Mouse (Mus musculus): ENCODE data around the gene Plxdc1. TPM values are rescaled to one million over a fixed set of nuclear protein-coding genes. Genes with fewer than 3 reads are reported as not detected.

Gene Plxdc1
- total RNA-seq, 2 experiments from 2014 or later = 6.3 to 13.7 TPM

DNA sequence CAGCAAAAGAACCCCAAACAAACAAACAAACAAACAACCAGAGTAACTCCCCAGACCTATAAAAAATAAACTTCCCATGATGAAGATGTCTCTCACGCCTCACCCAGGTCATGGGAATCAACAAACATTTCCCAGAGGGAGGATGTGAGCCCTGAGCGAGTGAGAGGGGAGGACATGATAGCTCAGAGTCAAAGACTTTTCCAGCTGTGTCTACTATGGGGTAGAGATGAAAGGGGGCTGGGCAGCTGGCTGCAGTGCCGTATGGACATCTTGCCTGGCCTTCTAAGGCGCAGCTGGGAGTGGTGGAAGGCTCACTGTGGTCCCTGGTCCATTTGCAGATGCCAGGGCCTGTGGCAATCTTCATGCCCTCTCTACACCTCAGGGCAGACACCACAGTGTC is 57.3 kb downstream of the Plxdc1 start:
- ATAC-seq (ENCODE audit: poor library complexity, severe bottlenecking) = no peak

DNA sequence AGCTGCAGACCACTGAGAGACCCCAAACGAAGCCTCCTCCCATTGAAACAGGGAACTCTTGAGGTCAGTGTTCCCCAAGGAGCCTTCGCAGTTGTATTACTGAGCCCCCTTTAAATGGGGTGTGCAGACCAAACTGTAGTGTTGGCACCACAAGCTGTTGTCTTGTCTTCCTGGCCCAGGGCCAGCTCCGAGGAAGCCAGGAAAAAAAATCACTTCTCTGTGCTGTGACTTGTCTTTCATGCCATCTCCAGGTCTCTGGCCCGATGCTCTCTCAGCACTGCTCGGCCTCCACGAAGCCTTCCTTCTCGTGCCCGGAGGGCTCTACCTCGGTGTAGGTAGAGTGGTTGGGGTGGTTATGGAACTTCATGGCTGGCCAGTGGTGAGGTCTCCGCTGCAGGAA is 62.0 kb downstream of the Plxdc1 start:
- ATAC-seq (ENCODE audit: poor library complexity, severe bottlenecking) = no peak

DNA sequence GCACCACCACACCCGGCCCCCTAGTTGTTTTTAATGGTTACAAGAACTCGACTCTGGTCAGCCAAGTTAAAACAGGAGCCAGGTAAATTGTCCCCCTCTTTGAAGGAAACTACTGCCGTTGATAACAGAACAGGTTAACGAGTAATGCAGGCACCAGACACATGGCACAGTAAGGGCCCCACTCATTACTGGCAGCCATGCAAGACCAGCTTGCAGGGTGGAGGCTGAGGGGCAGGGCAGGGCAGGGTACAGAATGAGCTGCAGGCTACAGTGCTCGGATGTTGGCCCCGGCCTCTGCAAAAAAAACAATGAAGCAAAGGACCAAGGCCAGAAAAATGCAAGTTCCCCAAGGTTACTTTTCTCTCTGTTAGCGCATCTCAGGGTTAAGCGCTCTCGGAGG is 62.6 kb downstream of the Plxdc1 start:
- no peak for ATAC-seq (ENCODE audit: poor library complexity, severe bottlenecking)

DNA sequence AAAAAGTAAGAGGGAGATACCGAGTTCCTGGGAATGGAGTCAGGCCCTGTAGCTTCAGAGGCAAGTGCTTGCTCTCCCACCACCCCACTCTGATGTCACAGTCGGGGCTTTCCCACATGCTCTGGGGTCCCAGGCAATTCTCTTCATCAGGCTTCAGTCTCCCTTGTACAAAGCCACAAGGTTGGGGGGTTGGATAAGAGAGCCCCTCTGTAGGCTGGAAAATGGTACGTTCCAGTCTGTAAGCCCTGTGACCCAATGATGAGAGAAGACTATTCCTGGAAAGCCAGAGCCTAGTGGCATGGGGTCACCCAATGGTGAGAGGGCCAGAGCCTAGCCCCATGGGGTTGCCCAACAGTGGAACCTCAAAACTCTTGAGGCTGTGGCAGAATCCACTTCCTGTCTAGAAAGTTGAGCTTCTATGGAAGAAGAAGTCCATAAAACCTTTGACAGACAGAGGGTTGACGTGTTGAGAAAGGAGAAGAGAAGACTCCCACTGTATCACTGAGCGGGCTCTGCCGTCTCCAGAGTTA is 70.2 kb downstream of the Plxdc1 start:
- peak; percentile 27 for ATAC-seq (ENCODE audit: poor library complexity, severe bottlenecking)

DNA sequence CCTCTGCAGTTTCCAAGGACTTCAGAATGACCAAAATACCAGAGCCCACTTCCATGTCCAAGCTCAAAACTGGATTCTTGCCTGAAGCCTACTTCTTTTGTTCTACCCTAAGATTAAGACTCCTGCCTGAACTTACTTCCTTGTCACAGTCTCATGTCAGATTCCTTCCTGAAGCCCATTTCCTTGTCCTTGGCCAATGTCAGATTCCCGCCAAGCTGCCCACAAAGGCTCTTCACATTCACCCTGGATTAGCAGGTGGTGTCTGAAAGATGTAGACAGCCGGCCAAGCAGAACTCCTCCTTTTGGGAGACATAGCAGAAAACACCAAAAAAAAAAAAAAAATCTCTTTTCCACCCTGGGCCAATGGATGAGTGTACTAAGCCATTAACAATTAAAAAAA is 70.8 kb downstream of the Plxdc1 start:
- no peak for ATAC-seq (ENCODE audit: poor library complexity, severe bottlenecking)

DNA sequence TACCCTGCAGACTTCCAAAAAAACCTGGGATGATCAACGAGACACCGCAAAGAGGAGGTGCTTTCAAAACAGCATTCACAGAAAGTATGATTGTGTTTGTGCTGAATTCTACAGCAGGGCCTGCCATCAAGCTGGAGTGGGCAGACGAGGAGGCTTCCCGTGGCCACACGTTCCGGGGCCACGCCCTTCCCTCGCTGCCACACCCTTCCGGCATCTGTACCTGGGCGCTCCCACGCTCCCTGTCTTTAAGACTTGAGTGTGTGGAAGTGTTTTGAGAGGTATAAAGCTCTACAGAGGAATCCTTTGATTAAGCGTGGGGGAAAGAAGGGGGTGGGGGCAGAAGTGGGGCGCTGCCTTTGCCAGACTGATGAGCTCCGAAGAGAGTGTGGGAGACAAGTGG is 73.1 kb downstream of the Plxdc1 start:
- ATAC-seq (ENCODE audit: poor library complexity, severe bottlenecking) = no peak

DNA sequence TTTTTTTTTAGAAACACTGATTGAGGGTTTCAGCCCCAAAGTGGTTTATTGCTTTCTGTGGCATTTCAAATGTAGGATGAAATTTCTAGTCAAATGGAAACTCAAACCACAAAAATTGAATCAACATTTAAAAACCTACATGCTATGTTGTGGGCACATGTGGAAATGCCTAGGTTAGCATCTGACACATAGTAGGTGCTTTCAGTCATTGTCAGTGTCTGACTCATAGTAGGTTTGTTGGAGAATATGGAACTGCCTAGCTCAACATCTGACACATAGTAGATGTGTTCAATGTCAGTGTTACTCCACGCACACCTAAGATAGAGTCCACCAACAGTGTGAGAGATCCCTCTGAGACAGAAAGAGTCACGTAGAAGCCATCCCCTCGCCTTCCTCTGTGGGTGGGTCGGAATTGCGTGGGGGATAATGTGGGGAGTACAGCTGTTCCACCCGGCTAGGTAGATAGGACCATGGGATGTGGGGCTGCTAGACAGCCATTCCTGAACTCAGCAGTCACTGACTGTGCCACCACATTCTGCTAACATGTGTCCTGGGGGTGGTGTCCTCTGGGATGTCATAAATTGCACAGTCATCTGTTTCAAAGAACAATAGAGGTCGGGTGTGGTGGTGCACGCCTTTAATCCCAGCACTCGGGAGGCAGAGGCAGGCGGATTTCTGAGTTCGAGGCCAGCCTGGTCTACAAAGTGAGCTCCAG is 77.5 kb downstream of the Plxdc1 start:
- ATAC-seq (ENCODE audit: poor library complexity, severe bottlenecking) = no peak

DNA sequence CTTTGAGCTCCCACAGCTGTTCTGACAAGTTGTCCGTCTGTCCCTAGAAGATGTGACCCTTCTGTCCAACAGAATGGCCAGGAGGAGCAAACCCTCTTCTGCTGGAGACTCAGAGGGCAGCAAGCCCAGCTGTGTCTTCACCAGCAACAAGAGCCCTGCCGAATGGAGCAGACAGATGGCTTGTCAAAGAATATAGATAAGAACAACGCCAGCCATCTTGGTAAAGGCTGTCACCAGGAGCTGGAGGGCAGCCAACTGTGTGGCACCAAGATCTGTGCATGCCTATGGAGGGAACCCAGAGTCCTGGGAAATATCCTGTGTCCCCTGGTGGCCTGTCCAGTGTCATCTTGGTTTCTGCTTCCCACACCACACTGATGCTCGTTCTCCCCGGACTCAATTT is 78.3 kb downstream of the Plxdc1 start:
- ATAC-seq (ENCODE audit: poor library complexity, severe bottlenecking) = no peak

DNA sequence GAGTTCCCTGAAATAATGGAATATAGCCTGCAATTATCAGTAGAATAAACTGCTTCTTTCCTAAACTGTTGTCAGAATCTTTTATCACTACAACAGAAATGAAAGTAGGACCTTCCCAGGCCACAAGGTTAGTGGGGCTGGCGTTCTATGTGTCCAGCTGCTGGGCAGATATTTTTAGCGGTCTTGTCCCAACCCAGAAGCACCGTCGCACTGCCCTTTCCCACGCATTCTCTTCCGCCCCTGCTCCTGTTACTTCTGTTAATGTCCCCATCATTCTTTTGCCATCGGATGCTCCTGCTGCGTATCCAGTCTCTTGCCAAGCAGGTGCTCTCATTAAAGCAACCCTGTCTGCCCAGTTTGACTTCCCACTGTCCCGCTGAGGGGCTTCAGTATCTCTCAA is 79.3 kb downstream of the Plxdc1 start:
- ATAC-seq (ENCODE audit: poor library complexity, severe bottlenecking) = no peak

DNA sequence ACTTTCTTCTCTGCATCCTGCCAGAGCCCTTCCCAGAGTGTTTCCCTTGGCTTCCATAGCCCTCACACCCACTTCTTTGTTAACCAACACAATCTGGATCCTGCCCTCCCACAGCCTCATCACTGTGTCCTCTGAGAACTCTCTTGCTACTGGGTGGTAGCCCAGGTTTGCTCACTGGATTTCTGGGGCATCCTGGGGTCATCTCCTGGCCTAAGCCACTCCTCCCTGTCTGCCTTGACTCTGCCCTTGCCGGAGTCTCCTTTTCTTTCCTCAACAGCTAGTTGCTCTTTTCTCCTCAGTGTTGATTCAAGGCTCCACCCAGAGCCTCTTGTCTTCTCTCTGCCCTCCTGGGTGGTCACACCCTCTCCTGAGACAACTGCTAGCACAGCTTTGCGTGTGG is 80.3 kb downstream of the Plxdc1 start:
- ATAC-seq (ENCODE audit: poor library complexity, severe bottlenecking) = no peak

DNA sequence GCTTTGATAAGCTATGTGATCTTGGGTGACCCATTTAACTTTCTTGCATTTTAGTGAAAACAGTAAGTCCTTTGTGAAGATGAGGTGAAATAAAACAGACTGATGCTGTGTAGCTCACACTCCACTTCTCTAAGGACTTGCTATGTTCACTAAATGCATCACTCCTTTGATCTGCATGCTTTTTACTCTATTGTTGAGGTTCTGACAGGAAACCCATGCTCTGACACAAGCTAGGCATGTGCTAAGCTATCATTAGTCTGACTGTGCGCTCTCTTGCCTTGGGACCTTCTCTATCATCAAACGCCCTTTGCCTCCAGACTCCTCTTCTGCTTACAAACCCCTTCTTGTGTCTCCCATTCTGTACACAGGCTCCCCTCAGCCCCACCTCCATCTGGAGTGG is 80.7 kb downstream of the Plxdc1 start:
- no peak for ATAC-seq (ENCODE audit: poor library complexity, severe bottlenecking)

DNA sequence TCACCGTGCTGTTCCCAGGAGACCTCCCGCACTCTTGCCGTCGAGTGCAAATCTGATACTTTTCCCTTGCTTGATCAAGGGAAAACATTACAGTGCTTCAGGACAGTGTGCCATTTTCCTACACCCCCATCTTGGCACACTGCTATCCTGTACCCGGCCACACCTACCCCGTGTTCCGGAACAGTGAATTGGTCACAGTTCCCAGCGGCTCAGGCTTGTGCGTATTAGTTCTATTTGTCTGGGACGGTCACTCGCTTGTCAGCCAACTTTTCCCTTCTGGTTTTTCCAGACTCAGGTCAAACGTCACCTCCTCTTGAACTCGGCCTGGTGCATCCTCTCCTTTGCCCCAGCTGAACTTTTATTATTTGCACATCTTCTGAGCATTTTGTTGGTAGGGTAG is 81.4 kb downstream of the Plxdc1 start:
- no peak for ATAC-seq (ENCODE audit: poor library complexity, severe bottlenecking)

DNA sequence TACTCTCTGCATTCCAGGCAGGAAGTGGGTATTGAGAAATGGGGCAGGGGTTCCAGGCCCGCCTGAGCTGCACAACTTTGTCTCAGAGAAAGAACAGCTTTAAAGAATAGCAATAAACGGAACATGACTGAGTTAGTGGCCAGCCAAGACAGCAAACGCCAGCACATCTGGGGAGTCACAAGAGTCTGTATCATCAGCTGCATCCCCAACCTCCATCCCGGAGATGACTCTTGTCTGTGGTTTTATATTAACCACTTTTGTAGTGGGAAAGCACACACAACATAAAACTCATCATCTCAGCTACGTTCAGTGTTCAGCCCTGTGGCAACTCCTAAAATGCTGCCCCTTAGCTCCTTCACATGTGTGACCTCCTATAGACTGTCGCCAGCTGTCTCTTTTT is 84.4 kb downstream of the Plxdc1 start:
- ATAC-seq (ENCODE audit: poor library complexity, severe bottlenecking) = no peak

DNA sequence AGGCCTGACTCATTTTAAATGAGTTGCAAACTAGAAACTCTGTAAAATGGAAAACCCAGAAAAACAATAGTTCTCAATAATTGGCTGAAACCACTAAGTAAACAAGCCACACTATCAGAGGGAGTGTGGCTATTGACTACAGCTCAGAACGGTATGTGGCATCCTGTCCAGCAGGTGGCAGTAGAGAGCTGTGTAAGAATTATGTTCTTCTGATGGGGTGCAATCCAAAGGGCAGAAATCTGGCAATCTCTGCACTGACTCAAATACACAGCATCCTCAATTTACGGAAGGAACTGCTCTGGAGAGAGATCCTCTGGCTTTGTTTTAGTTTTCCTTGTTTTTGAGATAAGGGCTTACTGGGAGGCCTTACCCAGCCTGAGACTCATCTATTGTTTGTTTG is 86.4 kb downstream of the Plxdc1 start:
- peak; percentile 83 for ATAC-seq (ENCODE audit: poor library complexity, severe bottlenecking)

DNA sequence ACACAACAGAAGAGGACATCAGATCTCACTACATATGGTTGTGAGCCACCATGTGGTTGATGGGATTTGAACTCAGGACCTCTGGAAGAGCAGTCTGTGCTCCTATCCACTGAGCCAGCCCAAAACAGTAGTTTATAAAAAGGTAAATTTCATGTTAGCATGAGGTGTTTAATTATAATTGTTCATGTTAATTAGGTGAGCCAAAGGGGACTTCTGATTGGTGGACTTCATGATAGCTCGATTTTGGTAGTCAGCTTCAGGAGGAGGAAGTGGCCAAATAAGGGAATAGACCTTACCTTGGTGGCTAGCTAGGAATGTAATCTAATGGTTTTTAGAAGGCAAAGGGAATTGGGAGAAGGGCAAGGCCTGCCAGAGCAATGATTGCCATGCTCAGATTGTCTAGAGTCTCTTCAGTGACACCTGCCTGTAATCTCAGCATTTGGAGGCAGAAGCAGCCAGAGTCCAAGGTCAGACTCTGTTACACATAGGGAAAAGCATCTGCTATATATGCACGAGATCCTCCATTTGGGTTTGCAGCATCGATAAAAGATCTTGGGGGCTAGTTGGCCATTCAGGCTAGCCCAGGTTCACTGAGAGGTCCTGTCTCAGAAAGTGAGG is 88.6 kb downstream of the Plxdc1 start:
- ATAC-seq (ENCODE audit: poor library complexity, severe bottlenecking) = no peak

DNA sequence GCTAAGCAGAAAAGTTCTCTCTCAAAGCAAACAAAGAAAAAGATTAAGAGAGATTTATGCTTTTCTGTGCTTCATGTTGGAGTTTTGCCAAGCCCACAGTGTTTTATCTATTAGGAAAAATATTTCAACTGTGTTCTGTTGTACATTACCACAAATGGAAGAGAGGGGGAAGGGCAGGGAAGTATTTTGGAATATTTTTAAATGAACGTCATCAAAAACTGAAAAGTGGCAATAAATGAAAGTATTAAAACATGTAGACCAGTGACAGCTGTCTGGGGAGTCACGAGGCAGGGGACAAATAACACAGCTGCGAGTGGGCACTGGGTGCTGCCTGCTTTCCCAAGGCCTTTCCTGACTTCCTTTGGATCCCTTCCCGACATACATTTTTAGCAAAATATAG is 89.6 kb downstream of the Plxdc1 start:
- no peak for ATAC-seq (ENCODE audit: poor library complexity, severe bottlenecking)

DNA sequence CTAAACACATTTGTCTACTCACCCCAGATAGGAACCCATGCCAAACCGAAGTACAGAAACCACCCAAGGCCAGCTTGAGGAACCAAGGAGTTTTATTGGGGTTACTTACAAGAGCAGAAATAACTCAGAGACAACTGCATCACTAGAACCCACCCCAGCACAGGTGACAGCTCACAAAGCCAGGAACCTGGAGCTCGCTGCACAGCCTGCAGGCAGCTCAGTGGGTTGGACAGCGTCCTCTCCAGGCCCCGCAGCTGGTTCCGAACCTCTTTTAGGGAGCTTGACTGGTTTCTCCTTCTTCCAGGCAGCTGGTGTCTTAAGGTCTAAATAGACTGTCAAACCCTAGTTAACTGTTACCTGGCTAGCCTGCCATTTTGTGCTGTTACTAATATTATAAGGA is 94.4 kb downstream of the Plxdc1 start:
- ATAC-seq (ENCODE audit: poor library complexity, severe bottlenecking) = no peak

DNA sequence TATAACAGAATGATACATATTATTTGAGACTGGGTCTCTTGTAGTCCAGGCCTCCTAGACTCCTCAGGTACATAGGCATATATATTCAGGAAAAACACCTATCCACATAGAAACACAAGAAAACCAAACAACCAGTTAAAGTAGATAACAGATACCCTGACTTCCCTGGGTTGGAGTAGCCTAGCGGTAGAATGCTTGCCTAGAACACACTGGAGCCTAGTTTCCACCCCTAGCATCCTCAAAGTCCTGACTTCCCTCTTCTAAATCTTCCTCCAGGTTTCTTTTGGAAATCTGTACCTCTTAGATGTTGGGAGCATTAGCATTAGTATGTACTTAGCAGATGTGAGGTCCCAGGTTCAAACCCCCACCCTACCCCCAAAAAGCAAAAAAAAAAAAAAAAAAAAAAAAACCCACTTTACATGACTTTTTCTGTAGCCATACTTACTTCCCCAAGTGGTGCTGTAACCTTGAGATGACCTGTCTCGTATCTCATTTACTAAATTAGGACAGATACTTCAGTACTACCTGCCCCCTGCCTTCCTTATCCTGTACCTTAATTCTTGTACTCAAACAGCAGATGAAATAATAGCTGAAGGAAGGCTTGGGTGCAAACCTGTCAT is 100.8 kb downstream of the Plxdc1 start:
- ATAC-seq (ENCODE audit: poor library complexity, severe bottlenecking) = no peak

DNA sequence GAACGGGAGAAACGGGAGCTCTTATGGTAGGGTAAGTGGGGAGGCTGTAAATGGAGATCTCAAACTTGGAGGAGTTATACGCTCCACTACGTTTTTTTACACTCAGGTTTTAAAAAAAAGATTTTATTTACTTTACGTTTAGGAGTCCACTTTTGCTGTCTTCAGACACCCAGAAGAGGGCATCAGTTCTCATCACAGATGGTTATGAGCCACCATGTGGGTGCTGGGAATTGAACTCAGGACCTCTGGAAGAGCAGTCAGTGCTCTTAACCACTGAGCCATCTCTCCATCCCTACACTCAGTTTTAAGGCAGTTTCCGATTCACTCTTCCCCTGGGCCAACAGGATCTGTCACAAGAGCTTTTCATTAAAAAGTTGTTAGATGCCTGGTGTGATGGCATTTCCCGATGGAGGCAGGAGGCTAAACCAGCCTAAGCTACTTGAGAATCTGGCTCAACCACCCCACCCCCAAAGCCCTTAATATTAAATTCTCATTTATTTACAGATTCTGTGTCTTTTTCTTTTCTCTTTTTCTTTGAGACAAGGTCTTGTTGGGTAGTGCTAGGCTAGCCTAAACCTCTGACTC is 101.6 kb downstream of the Plxdc1 start:
- no peak for ATAC-seq (ENCODE audit: poor library complexity, severe bottlenecking)

DNA sequence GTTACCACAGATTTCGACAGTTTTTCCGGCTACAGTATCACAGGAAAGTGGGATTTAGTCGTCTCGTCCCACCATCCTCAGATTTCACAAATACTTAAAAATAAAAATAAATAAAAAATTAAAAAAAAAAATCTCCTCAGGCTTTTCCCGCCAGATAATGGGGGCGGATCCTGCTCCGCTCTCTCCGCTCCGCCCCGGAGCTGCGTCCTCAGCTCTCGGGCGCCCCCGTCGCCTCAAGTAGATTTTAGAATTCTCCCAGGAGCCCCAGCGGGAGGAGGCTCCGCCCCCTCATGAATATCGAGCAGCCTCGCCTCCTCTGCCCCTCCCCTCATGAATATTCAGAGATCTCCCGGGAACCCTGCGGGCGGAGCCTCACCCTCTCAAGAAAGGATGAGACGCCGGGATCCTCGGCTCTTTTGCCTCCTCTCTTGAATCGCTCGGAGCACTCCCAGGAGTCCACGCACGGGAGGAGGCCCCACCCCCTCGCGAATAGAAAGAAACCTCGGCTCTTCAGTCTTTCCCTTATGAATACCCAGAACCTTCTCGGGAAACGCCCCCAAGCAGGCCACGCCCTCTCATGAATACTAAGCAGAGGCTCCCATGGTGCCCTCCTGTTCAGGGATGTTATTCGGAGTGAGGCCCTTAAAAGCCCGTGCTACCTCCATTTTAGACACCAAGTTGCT is 102.2 kb downstream of the Plxdc1 start, which contains the start of gene Fbxo47:
Gene Fbxo47 (minus strand): TSS at position 237 of the 683 bp plus-strand sequence.
- peak; percentile 97 for ATAC-seq (ENCODE audit: poor library complexity, severe bottlenecking)

DNA sequence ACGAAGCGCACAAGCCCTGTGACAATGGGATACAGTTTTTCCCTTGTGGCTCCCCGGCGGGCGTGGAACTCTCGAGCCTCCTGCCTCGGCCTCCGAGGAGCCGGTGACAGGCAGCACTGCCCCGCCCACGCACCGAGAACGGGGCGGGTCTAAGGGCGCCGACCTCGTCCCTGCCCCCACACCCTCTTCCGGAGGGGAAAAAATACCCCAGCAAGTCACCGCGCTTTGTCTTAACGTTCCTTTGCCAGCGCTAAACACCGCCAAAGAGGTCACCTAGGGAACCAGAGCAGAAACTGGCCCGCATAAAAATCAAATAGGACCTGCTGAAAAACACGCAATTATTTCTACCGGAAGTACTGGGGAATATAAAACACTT is 102.7 kb downstream of the Plxdc1 start:
- peak; percentile 83 for ATAC-seq (ENCODE audit: poor library complexity, severe bottlenecking)
